Mouse (Mus musculus) MEL (cell line): ENCODE results near the gene Ubox5.

Experiments
- CTCF ChIP-seq, 3 experiments: IDR thresholded peaks in 2 of 3; conservative IDR thresholded peaks in 1 of 3; 2 replicates each; pipeline ENCODE4 v1.5.1; 2011 to 2012; ENCODE audit warnings: low read length in 3 of 3, low read depth in 2 of 3, mild to moderate bottlenecking in 2 of 3, improper control_type of control experiment in 1 of 3, inconsistent platforms in 1 of 3, mixed read lengths in 1 of 3, moderate library complexity in 1 of 3; ENCODE audit not compliant: control insufficient read depth in 1 of 3, insufficient read depth in 1 of 3, poor library complexity in 1 of 3, severe bottlenecking in 1 of 3
- EP300 ChIP-seq, 2 experiments: IDR thresholded peaks; 2 replicates each; pipeline ENCODE4 v1.6.1; 2011; ENCODE audit warnings: improper control_type of control experiment in 2 of 2, low read length in 2 of 2, low read depth in 1 of 2, mild to moderate bottlenecking in 1 of 2
- POLR2A ChIP-seq, 2 experiments: IDR thresholded peaks; 2 replicates each; pipeline ENCODE4 v1.6.1; 2011 to 2012; ENCODE audit warnings: low read length in 2 of 2, mild to moderate bottlenecking in 2 of 2, control low read depth in 1 of 2, improper control_type of control experiment in 1 of 2, low read depth in 1 of 2, moderate library complexity in 1 of 2; ENCODE audit not compliant: control insufficient read depth in 1 of 2, insufficient read depth in 1 of 2, poor library complexity in 1 of 2
- UBTF ChIP-seq: IDR thresholded peaks from 2 replicates; pipeline ENCODE4 v1.6.1; 2012; ENCODE audit warnings: low read depth, mild to moderate bottlenecking, inconsistent platforms, low read length, improper control_type of control experiment, moderate library complexity, borderline replicate concordance; ENCODE audit not compliant: insufficient read depth

GRCm38 (mm10) chr2:130645198-130645597 is 15.4 kb upstream of the Ubox5 start:
- TF ChIP-seq POLR2A (IDR thresholded peaks at IDR 0.05; ENCODE audit: control insufficient read depth in 1 of 2, insufficient read depth in 1 of 2, low read depth in 1 of 2, low read length in 2 of 2, poor library complexity in 1 of 2): no peak
- TF ChIP-seq EP300 (IDR thresholded peaks at IDR 0.05; ENCODE audit: low read depth in 1 of 2, low read length in 2 of 2): no peak
- TF ChIP-seq CTCF (IDR thresholded peaks at IDR 0.05 in 2 of 3, conservative IDR thresholded peaks at IDR 0.05 in 1 of 3; ENCODE audit: control insufficient read depth in 1 of 3, insufficient read depth in 1 of 3, low read depth in 2 of 3, low read length in 3 of 3, poor library complexity in 1 of 3, severe bottlenecking in 1 of 3): no peak
- TF ChIP-seq UBTF: no peak
